Mouse (Mus musculus): Measurements from ENCODE around the gene Ccdc73.
"Not testable (repeated sequence)": the region's sequence is repeated elsewhere in the genome, so short reads cannot be mapped to it uniquely, and the experiment has no call there.

Ccdc73 gene

DNA sequence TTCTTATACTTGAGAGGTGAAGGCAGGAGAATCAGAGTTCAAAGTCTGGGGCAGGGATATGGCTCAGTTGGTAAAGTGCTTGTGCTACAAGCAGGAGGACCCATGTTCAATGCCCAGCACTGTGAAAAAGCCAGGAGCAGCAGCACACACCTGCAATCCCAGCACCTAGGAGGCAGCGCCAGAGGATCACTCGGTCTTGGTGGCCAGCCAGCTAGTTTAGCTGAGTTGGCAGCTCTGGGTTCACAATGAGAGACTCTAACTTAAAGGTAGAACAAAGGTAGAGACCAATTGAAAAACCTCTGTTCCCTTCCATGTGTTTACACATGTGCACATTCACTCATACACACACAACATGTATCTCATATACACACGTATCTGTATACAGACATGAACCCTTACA, 1.5 kb downstream of the Ccdc73 start:
- no peak for DNase-seq (ENCODE audit: extremely low spot score, low spot score)

GRCm38 (mm10) chr2:104878794-104879193, 11.2 kb downstream of the Ccdc73 start:
- no peak for DNase-seq (ENCODE audit: extremely low spot score, low spot score)

DNA sequence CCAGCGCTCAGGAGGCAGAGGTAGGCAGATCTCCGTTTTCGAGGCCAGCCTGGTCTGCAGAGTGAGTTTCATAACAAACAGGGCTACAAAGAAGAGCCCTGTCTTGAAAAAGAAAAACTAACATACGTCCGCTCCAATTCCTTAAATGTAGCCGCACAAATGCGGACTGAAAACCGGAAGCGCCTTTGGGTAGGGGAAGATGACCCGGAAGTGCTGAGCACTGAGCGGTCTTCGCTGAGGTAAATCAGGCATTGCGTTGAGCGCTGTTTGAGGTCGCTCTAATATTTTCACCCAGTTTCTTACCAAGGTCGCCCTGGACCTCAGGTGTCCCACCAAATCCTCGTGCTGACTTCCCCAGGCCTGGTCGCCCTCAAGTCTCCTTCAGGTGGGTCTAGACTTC, 18.5 kb downstream of the Ccdc73 start:
- no peak for DNase-seq (ENCODE audit: extremely low spot score, low spot score)

- DNase-seq (ENCODE audit: extremely low spot score, low spot score): not testable (repeated sequence)
These were observed 19.7 kb downstream of the Ccdc73 start for GRCm38 (mm10) chr2:104887331-104887730.

GRCm38 (mm10) chr2:104887882-104888566, 20.4 kb downstream of the Ccdc73 start:
- peak; percentile 65 for DNase-seq (ENCODE audit: extremely low spot score, low spot score)

DNA sequence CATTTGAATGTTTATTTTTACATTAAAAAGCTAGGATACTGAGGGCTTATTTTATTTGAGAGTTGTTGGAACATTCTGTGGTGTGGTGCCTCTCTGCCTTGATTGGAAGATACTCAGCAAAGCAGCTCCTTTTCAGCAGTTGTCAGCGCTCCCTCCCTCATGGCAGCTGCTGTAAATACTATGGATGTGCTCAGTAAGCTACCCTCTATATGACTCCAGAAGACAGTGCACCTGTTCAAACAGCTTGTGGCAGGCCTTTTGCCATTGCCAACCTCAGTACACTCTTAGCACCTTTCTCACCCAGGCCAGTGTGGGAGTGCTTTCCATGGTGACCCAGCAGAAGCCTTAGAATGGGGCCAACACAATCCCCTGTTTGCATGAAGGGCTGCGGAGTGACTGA, 32.4 kb downstream of the Ccdc73 start:
- DNase-seq (ENCODE audit: extremely low spot score, low spot score): no peak

GRCm38 (mm10) chr2:104915709-104916108, 48.1 kb downstream of the Ccdc73 start:
- DNase-seq (ENCODE audit: extremely low spot score, low spot score): no peak

GRCm38 (mm10) chr2:104964492-104964891, 96.9 kb downstream of the Ccdc73 start:
- no peak for DNase-seq (ENCODE audit: extremely low spot score, low spot score)

DNA sequence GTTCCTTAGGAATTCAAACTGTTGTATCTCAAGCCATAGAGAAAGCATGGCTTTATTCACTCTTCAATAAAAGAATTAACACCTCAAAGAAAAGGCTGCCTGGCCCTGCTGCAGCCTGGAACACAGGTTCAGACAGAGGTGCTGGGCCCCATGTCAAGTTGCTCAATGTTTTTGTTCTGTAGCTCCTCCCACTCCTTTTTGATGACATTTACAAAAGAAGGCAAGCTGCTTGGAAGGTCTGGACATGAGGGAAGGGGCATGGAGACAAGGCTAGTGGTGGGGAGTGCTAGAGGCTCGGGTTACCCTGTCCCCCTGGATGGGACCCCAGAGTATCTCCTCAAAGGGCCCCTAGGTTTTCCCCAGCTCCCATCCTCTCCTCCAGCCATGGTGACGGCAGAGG, 114.1 kb downstream of the Ccdc73 start:
- DNase-seq (ENCODE audit: extremely low spot score, low spot score): no peak

DNA sequence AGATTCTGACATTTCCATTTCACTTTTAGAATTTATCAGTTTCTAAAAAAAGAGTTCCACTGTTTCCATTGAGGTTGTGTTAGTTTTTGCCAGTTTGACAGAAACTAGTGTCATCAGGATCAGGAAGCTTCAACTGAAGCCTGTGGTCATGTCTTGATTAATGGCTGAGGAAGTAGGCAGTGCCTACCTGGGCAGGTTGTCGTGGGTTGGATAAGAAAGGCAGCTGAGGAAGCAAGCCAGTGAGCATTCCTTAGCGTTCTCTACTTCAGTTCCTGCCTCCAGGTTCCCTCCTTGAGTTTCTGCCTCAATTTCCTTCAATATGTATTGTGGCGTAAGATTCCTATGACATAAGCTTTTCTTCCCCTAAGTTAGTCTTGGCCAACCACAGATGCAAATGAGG, 118.2 kb downstream of the Ccdc73 start:
- no peak for DNase-seq (ENCODE audit: extremely low spot score, low spot score)

GRCm38 (mm10) chr2:104988974-104989373, 121.4 kb downstream of the Ccdc73 start:
- no peak for DNase-seq (ENCODE audit: extremely low spot score, low spot score)

- no peak for DNase-seq (ENCODE audit: extremely low spot score, low spot score)
These were observed 126.8 kb downstream of the Ccdc73 start for GRCm38 (mm10) chr2:104994436-104994835.

GRCm38 (mm10) chr2:104996201-104996600, 128.6 kb downstream of the Ccdc73 start:
- DNase-seq (ENCODE audit: extremely low spot score, low spot score): no peak

DNA sequence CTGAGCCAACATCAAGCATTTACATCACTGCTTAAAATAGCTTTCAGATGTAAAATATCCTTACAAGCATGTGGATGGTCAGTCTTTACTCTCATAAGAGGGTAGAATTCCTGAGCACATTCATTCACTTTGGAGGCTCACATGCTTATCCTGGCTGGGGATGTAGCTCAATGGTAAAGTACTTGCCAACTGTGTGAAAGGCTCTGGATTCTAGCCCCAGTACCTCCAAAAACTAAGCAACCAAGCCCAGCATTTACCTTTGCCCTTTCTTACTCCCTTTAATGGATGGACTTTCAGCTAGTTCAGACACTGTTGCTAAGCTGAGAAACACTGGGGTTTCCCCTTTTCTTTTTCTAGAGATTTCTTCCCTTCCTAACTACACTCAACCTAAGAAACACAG, 139.6 kb downstream of the Ccdc73 start:
- no peak for DNase-seq (ENCODE audit: extremely low spot score, low spot score)

DNA sequence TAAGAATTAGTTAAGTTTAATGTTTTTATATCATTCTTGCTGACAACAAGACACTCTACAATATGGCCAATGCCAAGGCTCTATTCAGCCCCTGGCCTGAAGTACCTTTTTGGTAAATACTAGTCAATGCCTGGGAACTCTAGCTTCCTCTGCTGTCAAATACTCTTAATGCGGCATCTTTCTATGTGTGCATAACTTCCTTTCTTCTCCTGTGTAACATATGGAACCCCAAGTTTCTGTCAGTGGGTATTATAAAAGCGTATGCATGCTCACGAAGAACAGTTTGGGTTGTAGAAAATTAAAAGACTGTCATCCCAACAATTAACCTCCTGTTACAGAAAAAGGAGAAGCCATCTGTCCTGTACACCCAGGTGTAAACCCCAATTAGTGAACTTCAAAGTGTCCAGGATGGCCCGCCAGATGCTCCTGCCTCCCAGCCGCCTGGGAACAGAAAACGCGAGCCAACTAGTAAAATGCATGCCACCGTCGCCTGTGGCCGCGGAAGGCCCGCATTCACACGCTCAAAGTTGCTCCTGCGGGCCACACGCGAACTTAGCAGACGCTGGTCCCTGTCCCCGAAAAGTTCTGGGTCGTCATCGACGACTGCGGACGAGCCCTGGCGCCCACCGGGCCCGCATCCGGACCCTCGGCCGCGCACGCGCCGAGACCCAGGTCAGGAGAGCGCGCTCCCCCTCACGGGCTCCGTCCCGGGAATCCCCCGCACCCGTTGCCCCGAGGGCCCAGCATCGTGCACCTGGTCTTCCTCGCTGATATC, 148.8 kb downstream of the Ccdc73 start:
- no peak for DNase-seq (ENCODE audit: extremely low spot score, low spot score)

DNA sequence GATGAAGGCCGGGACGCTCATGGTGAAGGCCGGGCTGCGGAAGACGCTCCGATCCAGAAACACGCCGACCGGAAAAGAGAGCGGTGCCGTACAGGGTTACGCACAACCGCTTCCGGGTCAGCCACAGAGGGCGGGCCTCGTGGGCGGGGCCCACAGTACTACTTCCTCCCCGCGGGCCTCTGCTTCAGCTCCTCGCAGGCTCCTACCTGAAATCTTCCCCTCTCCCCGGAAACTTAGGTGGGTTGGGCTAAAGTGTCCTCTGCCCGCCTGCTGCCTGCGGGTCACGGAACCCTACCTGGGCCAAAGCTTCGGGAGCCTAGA, 149.3 kb downstream of the Ccdc73 start, which contains the start of gene Eif3m:
TSS of gene Eif3m (minus strand) at position 114 of the 321 bp plus-strand sequence.
- peak; percentile 93 for DNase-seq (ENCODE audit: extremely low spot score, low spot score)

- DNase-seq (ENCODE audit: extremely low spot score, low spot score): no peak
These were observed 150.2 kb downstream of the Ccdc73 start for GRCm38 (mm10) chr2:105017802-105018201.

- no peak for DNase-seq (ENCODE audit: extremely low spot score, low spot score)
These were observed 151.9 kb downstream of the Ccdc73 start for GRCm38 (mm10) chr2:105019457-105019856.

- DNase-seq (ENCODE audit: extremely low spot score, low spot score): no peak
These were observed 153.7 kb downstream of the Ccdc73 start for GRCm38 (mm10) chr2:105021256-105021655.

DNA sequence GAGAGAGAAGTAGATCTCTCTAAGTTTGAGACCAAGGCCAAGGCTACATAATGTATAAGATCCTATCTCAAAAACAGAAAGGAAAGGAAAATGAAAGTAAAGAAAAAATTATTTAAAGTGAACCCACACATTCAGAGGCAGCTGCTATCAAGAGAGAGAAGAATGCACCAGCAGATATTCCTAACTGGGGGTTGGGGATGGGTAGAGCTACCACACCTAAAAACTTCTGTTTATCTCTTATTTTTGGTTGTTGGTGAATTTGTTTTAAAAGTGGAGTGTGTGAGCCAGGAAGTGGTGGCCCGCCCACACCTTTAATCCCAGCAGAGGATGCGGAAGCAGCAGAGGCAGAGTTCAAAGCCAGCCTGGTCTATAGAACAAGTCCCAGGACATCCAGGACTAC, 154.2 kb downstream of the Ccdc73 start:
- DNase-seq (ENCODE audit: extremely low spot score, low spot score): no peak

- no peak for DNase-seq (ENCODE audit: extremely low spot score, low spot score)
These were observed 155.5 kb downstream of the Ccdc73 start for GRCm38 (mm10) chr2:105023031-105023615.

DNA sequence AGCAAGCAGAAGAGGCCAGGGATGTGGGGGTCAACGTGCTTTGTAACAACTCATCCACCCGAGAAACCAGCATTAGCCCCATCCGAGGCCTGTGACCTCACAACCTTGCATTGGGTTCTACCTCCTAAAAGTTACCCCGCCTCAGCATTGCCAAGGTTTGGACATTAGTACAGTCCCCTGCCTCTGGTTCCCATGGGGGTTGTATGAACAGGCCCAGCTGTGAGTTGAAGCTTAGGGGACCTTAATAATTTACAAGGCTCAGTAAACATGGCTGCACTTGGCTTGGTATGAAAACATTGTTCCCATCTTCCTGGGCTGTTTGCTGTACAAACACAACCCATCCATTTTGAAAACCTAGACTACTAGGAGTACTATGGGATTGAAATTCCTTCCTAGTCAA, 156.2 kb downstream of the Ccdc73 start:
- no peak for DNase-seq (ENCODE audit: extremely low spot score, low spot score)

DNA sequence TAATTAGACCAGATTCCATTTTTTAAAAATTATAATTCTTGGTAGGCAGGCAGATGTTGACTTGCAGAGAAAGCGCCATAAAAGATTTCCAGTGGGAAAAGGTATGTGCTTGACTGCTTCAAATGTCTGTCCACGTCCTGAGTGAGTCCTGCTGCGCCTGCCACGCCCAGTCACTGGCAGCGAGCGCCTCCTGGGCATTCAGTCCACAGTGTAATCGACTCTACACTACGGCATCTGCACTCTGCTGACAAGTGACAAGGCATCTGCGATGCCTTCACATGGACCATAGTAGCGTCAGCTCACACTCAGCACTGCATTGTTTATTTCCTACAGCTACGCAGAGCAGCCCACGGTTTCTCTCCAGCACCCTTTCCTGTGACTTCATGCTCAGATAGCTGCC, 158.0 kb downstream of the Ccdc73 start:
- not testable (repeated sequence) for DNase-seq (ENCODE audit: extremely low spot score, low spot score)
